Mouse (Mus musculus): ENCODE results near the gene Rnft2.

Gene Rnft2

GRCm38 (mm10) chr5:118244606-118245443 lies at the start of gene Rnft2, which contains the start of gene 2410131K14Rik:
Gene Rnft2, minus strand, starts transcription at chr5:118245116.
Gene 2410131K14Rik, plus strand, starts transcription at chr5:118245227.
- DNase-seq: peak; percentile 100

- DNase-seq: peak; percentile 83
Observed at GRCm38 (mm10) chr5:118294086-118294864, 49.4 kb upstream of the Rnft2 start.

- DNase-seq: peak; percentile 56
Observed at GRCm38 (mm10) chr5:118292476-118292875, 47.6 kb upstream of the Rnft2 start.

GRCm38 (mm10) chr5:118291453-118291852 lies 46.5 kb upstream of the Rnft2 start:
- no peak for DNase-seq

GRCm38 (mm10) chr5:118277741-118278495 lies 33.0 kb upstream of the Rnft2 start:
- no peak for DNase-seq

GRCm38 (mm10) chr5:118276711-118277110 lies 31.8 kb upstream of the Rnft2 start:
- peak; percentile 70 for DNase-seq

- DNase-seq: peak; percentile 69
Observed at GRCm38 (mm10) chr5:118276281-118276680, 31.4 kb upstream of the Rnft2 start.

- peak; percentile 92 for DNase-seq
Observed at GRCm38 (mm10) chr5:118274546-118274945, 29.6 kb upstream of the Rnft2 start.

GRCm38 (mm10) chr5:118273446-118273845 lies 28.5 kb upstream of the Rnft2 start:
- DNase-seq: no peak

- DNase-seq: no peak
Observed at GRCm38 (mm10) chr5:118271449-118272110, 26.7 kb upstream of the Rnft2 start.

GRCm38 (mm10) chr5:118268987-118269386 lies 24.1 kb upstream of the Rnft2 start:
- peak; percentile 93 for DNase-seq

GRCm38 (mm10) chr5:118266309-118266708 lies 21.4 kb upstream of the Rnft2 start:
- DNase-seq: no peak

- no peak for DNase-seq
Observed at GRCm38 (mm10) chr5:118265366-118265765, 20.4 kb upstream of the Rnft2 start.

- no peak for DNase-seq
Observed at GRCm38 (mm10) chr5:118264279-118264678, 19.4 kb upstream of the Rnft2 start.

GRCm38 (mm10) chr5:118262418-118262817 lies 17.5 kb upstream of the Rnft2 start:
- DNase-seq: no peak

- no peak for DNase-seq
Observed at GRCm38 (mm10) chr5:118261181-118261580, 16.3 kb upstream of the Rnft2 start.

- no peak for DNase-seq
Observed at GRCm38 (mm10) chr5:118260642-118261041, 15.7 kb upstream of the Rnft2 start.

GRCm38 (mm10) chr5:118260055-118260454 lies 15.1 kb upstream of the Rnft2 start:
- no peak for DNase-seq

- no peak for DNase-seq
Observed at GRCm38 (mm10) chr5:118259636-118260035, 14.7 kb upstream of the Rnft2 start.

- DNase-seq: no peak
Observed at GRCm38 (mm10) chr5:118259152-118259551, 14.2 kb upstream of the Rnft2 start.

- no peak for DNase-seq
Observed at GRCm38 (mm10) chr5:118256981-118257380, 12.1 kb upstream of the Rnft2 start.

GRCm38 (mm10) chr5:118253551-118253950 lies 8.6 kb upstream of the Rnft2 start:
- no peak for DNase-seq
